ENCODE assay signal across 24 mouse cellular contexts in the genomic region with DNA sequence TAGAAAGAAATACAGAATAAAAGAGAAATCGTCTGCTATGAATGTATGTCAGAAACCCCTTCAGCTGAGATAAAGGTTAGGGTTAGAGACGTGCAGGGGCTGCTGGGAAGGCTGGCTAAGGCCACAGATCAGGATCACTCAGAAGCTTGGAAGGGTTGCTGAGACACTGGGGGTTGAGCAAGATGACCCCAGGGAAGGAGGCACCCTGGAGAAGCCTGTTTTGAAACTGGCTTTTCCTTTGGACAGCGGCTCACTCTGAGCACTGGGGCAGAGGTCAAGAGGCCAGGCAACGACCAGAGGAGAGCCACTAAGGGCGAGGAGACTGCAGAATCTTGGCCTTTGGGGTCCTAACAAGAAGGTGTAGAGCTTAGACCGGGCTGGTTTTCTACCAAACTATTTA. TPM values are rescaled to one million over a fixed set of nuclear protein-coding genes. Genes with fewer than 3 reads are reported as not detected.
"Had no signal": no experiment of that assay in that cellular context is flagged by ENCODE, and none has a peak within 500 bp of the region (broad histone marks: within the 10 kb centered on the region; RNA-seq: fewer than 3 reads in every experiment).

No protein-coding gene starts in this region.

- H3K9ac ChIP-seq: kidney, embryonic 15.5 days; liver, embryonic 12.5 days; liver, embryonic 15.5 days had no signal

- H3K4me3 ChIP-seq: kidney, embryonic 15.5 days; left cerebral cortex, adult 2 months; liver, embryonic 12.5 days; liver, embryonic 15.5 days had no signal

- H3K27me3 ChIP-seq: kidney, embryonic 15.5 days; liver, embryonic 12.5 days; liver, embryonic 15.5 days had no signal

- DNase-seq: kidney, adult 8-10 months; kidney, postnatal 10 days; kidney, postnatal 36 days; layer of hippocampus, postnatal 36 days; lung, adult 2 months; lung, postnatal 4 days; midbrain, embryonic 14.5 days; thymus, adult 2 months; thymus, postnatal 14 days; thymus, postnatal 4 days had no signal

- H3K4me2 ChIP-seq: kidney, embryonic 15.5 days; liver, embryonic 12.5 days; liver, embryonic 15.5 days; midbrain, embryonic 11.5 days had no signal

- H3K27ac ChIP-seq: kidney, embryonic 15.5 days; left cerebral cortex, adult 2 months; liver, embryonic 12.5 days; liver, embryonic 15.5 days; stomach, postnatal 0 days had no signal

- H3K9me3 ChIP-seq: kidney, embryonic 15.5 days; liver, embryonic 12.5 days; liver, embryonic 15.5 days had no signal

- ATAC-seq: liver, embryonic 12.5 days had no signal

- H3K36me3 ChIP-seq: kidney, embryonic 15.5 days; liver, embryonic 12.5 days; liver, embryonic 15.5 days had no signal

RNA-seq across cellular contexts. Expression of gene 1810062G17Rik, which starts 10.4 kb away (rescaled TPM):
- total RNA-seq: layer of hippocampus, adult 8-10 months; layer of hippocampus, postnatal 36 days; left cerebral cortex, adult 2 months; left cerebral cortex, postnatal 36 days; megakaryocyte-erythroid progenitor cell, adult 5-6 weeks; midbrain, postnatal 0 days had no signal
- polyA plus RNA-seq: neural tube, embryonic 11.5 days; neural tube, embryonic 14.5 days had no signal

RNA-seq across cellular contexts. Expression of gene Gm11549, which starts 35.4 kb away (rescaled TPM):
- total RNA-seq: megakaryocyte progenitor cell, adult 5-6 weeks; megakaryocyte-erythroid progenitor cell, adult 5-6 weeks had no signal
- polyA plus RNA-seq: limb, embryonic 11.5 days; liver, embryonic 12.5 days; liver, embryonic 15.5 days had no signal
